Mouse (Mus musculus): Measurements from ENCODE around the gene Grb14.
A peak's percentile ranks its signal among the peaks of the same experiment; 100 is the strongest.

Gene Grb14

GRCm38 (mm10) chr2:64975546-64975945 is 49.2 kb downstream of the Grb14 start:
- DNase-seq (ENCODE audit: extremely low spot score, low read depth, low spot score): no peak

- DNase-seq (ENCODE audit: extremely low spot score, low read depth, low spot score): no peak
Measured at GRCm38 (mm10) chr2:64974549-64974948, 50.2 kb downstream of the Grb14 start.

DNA sequence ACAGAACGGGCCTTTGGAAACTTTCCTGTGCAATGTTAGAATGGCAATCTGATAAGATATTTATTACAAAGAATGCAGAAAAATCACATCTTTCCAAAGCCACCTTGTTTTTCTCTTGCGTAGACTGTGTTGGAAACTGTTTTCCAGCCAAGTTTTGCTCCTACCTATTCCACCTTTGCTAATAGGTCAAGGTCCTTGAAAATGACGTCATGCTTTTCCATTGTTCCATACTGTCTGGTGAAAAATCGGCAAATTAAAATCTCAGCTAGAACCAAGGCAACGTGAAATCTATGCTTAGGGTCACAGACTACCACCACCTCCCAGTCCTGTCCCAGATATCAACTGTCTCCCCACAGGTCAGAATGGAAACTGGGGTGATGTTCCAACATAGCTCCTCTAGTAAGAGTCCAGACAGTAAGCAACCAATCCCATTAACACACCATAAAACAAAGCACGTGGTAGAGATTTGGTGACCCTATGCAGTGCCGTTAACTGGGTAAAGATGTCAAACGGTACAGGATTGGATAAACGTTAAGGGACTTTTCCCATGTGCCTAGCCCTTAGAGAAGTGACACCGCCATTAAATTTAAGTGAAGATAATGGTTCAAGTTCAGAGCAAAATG is 50.9 kb downstream of the Grb14 start:
- peak; percentile 20 for DNase-seq (ENCODE audit: extremely low spot score, low read depth, low spot score)

- no peak for DNase-seq (ENCODE audit: extremely low spot score, low read depth, low spot score)
Measured at GRCm38 (mm10) chr2:64973125-64973524, 51.7 kb downstream of the Grb14 start.

DNA sequence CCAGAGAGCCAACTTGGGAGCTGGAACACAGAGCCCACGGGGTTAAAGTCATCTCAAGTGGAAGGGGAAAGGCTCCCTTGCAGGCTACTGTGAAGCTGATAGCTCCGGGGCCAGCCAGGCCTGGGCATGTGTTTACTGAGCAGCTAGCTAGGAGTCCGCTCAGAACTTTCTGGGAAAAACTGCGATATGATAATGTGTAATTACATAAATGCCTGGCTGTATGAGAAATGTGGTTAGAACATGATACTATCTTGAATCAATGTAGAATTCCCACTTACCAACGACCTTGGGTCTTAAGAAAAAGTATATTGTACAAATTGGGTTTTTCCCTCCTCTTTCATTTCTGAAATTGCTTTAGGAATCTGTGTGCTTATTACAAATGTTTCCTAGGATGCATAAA is 53.0 kb downstream of the Grb14 start:
- DNase-seq (ENCODE audit: extremely low spot score, low read depth, low spot score): no peak

DNA sequence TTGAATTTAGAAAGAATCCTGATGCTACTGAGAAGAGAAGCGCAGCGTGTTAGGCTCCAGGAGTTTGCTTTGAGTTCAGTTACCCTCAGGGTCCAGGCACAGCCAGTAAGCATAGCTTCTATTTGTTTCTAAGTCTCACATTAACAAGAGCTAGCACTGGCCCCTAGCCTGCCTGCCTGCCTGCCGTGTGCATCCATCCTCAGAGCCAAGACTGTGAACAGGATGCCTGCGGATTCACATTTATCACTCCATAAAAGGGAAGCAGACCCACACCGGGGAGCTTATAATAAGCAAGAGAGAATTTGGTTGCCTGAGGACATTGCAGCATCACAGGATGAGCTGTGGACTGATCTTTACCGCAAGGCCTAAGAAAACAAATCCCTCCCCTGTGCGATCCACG is 53.8 kb downstream of the Grb14 start:
- DNase-seq (ENCODE audit: extremely low spot score, low read depth, low spot score): no peak

DNA sequence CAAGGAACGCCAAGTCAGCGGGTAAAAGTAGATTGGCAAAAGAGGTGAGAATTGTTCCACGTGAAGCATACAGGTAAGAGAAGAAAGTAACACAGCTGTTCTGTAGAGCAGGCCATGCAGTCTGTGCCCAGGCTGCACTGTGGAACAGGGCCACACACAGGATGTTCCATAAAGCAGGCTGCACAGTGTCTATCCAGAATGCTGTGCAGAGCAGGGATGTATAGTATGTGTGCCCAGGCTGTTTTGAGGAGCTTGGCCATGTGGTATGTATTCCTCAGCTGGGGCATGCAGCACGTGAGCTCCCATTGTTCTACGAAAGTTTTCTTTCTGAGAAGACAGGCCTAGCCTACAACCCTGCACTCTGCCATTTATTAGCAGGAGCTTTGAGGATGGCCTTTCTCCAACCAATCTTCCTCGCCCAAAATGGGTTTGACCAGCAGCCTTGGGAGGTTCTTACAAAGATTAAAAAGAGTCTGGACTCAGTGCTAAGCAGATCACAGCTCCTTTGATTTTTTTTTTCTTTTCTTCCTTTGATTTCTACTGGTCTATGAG is 57.8 kb downstream of the Grb14 start:
- no peak for DNase-seq (ENCODE audit: extremely low spot score, low read depth, low spot score)

- DNase-seq (ENCODE audit: extremely low spot score, low read depth, low spot score): no peak
Measured at GRCm38 (mm10) chr2:64966323-64966722, 58.5 kb downstream of the Grb14 start.

DNA sequence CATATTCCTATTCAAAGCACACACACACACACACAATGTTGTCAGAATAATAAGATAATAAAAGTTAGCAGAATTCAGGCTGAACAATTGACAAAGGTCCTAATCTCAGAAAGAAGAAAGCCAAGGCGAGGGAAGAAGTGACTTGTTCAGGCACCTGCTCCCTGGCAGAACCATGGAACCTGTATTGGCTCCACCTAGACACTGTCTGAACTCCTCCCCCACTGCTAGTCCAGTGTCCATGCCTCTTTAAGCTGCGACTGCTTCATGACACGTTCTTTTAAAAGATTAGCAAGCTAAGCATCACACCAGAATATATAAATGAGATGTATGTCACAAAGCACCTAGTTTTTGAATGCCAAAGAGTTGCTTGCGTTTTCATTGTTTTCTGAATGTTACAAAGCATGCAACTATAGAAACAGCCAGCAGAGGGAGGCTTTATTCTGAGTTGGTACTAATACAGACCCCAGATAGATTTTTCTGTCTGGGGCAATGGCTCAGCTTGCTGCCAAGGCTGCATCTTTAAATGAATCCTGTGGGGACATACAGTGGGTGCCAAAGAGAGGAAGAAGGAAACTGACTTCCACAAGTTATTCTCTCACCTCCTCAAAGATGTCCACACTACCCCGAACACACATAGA is 59.4 kb downstream of the Grb14 start:
- DNase-seq (ENCODE audit: extremely low spot score, low read depth, low spot score): no peak

GRCm38 (mm10) chr2:64962196-64962595 is 62.6 kb downstream of the Grb14 start:
- DNase-seq (ENCODE audit: extremely low spot score, low read depth, low spot score): no peak

DNA sequence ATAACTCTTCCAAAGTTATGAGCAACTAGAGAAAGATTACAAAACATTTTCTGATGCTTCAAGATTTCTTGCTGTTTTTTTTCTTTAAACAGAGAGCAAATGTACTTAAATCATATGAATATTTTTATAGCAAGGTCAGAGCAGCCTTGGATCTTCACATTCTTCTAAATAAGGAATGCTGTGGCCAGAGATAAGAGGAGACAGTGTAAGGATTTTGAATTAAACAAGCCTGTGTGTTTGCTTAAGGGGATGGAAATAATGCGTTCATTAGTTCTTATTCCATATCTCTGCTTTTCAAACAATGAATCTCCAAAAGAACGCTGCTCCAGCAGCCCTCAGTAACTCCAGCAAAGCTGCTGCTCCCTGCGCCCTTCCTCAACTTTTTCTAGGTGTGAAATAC is 63.4 kb downstream of the Grb14 start:
- no peak for DNase-seq (ENCODE audit: extremely low spot score, low read depth, low spot score)

- DNase-seq (ENCODE audit: extremely low spot score, low read depth, low spot score): no peak
Measured at GRCm38 (mm10) chr2:64959657-64960056, 65.1 kb downstream of the Grb14 start.

- DNase-seq (ENCODE audit: extremely low spot score, low read depth, low spot score): no peak
Measured at GRCm38 (mm10) chr2:64955441-64955840, 69.3 kb downstream of the Grb14 start.

GRCm38 (mm10) chr2:64949210-64949609 is 75.6 kb downstream of the Grb14 start:
- no peak for DNase-seq (ENCODE audit: extremely low spot score, low read depth, low spot score)

DNA sequence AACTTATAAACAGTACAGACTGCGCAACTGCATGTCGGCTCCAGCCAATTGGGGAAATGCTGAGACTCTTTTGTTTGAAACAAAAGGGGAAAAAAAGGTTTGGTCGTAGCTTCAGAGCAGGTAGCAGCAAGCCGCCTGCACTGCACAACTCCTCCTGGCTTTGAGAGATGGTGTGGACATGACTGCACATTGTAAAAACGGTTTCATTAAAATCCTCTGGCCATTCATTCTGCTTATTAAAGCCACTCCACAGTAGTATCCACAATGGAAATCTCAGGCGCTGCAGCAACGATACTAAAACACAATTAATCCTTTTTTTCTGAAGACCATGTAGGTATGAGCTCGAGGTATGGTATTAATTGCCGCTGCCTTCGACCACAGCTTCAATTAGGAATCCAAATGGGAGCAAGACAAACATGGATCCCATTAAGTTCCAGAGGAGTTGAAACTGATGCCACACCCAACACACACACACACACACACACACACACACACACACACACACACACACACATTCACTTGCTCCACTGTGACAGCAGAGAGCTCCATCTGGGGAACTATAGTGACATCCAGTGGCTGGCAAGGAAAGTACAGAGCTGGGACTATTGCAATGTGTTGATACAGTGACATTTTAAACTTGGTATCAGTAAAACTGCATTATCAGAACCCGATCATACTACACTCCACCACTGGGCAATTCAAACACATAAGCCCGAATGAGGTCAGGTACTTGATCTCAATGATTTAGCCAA is 76.2 kb downstream of the Grb14 start:
- DNase-seq (ENCODE audit: extremely low spot score, low read depth, low spot score): no peak

DNA sequence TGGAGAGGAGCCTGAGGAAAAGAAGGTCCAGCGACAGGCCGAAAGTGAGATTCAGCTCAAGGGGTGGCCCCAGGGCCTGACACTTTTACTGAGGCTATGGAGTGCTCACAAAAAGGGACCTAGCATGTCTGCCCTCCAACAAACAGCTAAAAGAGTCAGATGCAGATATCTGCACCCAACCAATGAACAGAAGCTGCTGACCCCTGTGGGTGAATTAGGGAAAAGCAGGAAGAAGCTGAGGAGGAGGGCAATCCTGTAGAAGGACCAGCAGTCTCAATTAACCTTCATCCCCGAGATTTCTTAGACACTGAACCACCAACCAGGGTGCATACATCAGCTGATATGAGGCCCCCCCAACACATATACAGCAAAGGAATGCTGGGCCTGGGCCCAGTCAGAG is 77.3 kb downstream of the Grb14 start:
- DNase-seq (ENCODE audit: extremely low spot score, low read depth, low spot score): no peak

- no peak for DNase-seq (ENCODE audit: extremely low spot score, low read depth, low spot score)
Measured at GRCm38 (mm10) chr2:64920879-64921278, 103.9 kb downstream of the Grb14 start.

GRCm38 (mm10) chr2:64915448-64915847 is 109.3 kb downstream of the Grb14 start:
- DNase-seq (ENCODE audit: extremely low spot score, low read depth, low spot score): no peak

GRCm38 (mm10) chr2:64904877-64905276 is 119.9 kb downstream of the Grb14 start:
- DNase-seq (ENCODE audit: extremely low spot score, low read depth, low spot score): no peak

DNA sequence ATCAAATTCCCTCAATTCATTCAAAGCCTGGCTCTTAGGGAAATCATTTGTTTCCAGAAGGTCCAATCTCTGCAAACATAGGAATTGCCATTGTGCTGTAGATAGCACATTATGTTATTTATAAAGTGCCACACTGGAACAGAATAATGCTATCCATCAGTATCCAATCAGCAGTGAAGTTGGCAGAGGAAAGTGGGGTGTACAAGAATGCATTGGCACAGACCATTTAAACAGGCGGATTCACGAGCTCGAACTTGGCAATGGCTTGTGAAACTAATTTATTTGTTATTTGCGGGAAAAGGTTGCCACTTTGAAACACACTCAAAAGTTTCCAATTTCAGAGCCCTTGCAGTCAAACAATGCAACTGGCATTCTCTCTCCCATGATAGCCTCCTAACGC is 126.9 kb downstream of the Grb14 start:
- DNase-seq (ENCODE audit: extremely low spot score, low read depth, low spot score): no peak

DNA sequence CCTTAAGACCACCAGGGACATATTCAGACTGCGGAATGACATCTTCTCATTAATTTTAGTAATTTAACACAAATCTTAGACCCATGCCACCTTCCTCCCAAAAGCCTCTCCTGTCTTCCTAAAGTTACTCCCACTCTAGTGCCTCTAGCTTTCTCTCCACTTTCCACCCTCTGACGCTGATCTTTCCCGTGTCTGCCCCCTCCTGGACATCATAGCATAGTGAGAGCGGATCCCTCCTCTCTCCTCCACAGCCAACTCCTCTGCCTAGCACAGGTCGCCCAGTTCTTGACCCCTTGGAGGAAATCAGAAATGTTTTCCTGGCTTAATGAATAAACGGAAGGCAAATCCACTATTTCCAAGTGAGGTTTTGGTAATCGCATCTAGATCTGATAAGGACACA is 131.6 kb downstream of the Grb14 start:
- DNase-seq (ENCODE audit: extremely low spot score, low read depth, low spot score): no peak

Data from hindlimb bud, embryonic 11.5 days (tissue).